Mouse (Mus musculus) gastrocnemius, adult 2 months (tissue): ENCODE measurements around the gene Tmsb15a. TPM values are rescaled to one million over a fixed set of nuclear protein-coding genes. Genes with fewer than 3 reads are reported as not detected.
A peak's percentile ranks its signal among the peaks of the same experiment; 100 is the strongest.
"Not testable (repeated sequence)": the region's sequence is repeated elsewhere in the genome, so short reads cannot be mapped to it uniquely, and the experiment has no call there.

Experiments
- DNase-seq: peaks from one replicate; pipeline ENCODE4 v3.0.0; 2022
- H3K27ac ChIP-seq: fragments of 200-600 bp; 2 replicates; pipeline ENCODE4 v1.8.1; 2022; ENCODE audit warnings: mild to moderate bottlenecking
- H3K4me3 ChIP-seq: fragments of 200-600 bp; 2 replicates; pipeline ENCODE4 v1.8.1; 2022; ENCODE audit warnings: mild to moderate bottlenecking, moderate library complexity
- CTCF ChIP-seq: fragments of 200-600 bp; IDR thresholded peaks from 2 replicates; pipeline ENCODE4 v1.8.1; 2022; ENCODE audit warnings: antibody characterized with exemption, mild to moderate bottlenecking, moderate library complexity
- intact Hi-C: fragments of 180-260 bp; cut with DNase I; formaldehyde crosslinking; loops from one replicate; pipeline ENCODE4 v1.15.1; 2025
- long read RNA-seq, 2 experiments: library from polyadenylated mRNA; stranded (forward); transcript quantifications; one replicate each; pipeline ENCODE4 v2.0.0; 2021
- total RNA-seq, 2 experiments: library from RNA; stranded (reverse); gene quantifications; 2 replicates each; pipeline ENCODE4 v1.2.3; 2021

Tmsb15a gene
- total RNA-seq: not detected
- long read RNA-seq, experiment 1: 0 reads
- long read RNA-seq, experiment 2: 0 reads

- DNase-seq: no peak
- intact Hi-C loops: no loop called here
- no peak for TF ChIP-seq CTCF
- Histone ChIP-seq H3K27ac (no peak within 1 kb of the TSS), H3K4me3 (no peak within 1 kb of the TSS)
Observed at GRCm38 (mm10) chrX:135725161-135725560, at the start of gene Tmsb15a. TSS of gene Tmsb15a (minus strand) at chrX:135725261.

DNA sequence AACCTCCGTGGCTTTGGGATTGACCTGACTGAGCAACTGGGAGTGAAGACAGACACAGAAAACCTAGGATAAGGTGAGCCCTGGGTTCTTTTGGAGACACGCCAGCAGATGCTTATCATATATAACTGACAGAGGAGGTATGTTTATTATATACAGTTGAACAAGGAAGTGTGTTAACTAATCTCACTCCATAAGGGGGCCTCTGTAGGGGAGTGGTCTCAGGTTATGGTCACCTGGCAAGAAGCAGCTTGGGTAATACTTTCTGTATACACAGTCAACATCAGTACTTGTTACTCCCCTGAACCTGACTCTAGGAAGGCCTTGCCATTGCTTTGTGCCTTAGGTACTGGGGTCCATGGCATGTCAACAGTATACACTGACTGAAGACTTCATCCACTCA lies 43.5 kb upstream of the Tmsb15a start:
- no peak overlapping the region for H3K27ac ChIP-seq
- intact Hi-C loops: no loop called here
- no peak for DNase-seq
- no peak for TF ChIP-seq CTCF
- H3K4me3 ChIP-seq: no peak overlapping the region

- H3K27ac ChIP-seq: no peak overlapping the region
- no peak for DNase-seq
- H3K4me3 ChIP-seq: no peak overlapping the region
- no peak for TF ChIP-seq CTCF
- intact Hi-C loops: no loop called here
Observed at GRCm38 (mm10) chrX:135768043-135768548, 43.0 kb upstream of the Tmsb15a start.

DNA sequence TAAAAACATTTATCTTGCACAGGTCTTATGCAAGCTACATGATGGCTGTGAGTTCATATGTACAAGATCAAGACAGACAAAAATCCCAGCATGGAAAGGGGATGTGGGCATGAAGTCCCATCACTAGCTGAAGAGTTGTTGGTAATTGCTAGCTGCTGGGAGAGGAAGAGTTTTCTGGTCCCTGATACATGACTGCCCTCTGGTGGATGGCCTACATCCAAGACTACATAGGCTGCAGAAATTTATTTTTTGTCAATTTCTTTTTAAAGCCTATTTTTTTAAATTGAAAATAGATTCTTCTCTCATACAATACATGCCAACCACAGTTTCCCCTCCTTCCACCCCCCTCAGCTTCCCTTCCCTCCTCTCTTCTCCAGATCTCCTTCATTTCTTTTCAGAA lies 36.6 kb upstream of the Tmsb15a start:
- H3K27ac ChIP-seq: no peak overlapping the region
- intact Hi-C loops: no loop called here
- TF ChIP-seq CTCF: peak; percentile 65
- DNase-seq: peak; percentile 35
- no peak overlapping the region for H3K4me3 ChIP-seq

DNA sequence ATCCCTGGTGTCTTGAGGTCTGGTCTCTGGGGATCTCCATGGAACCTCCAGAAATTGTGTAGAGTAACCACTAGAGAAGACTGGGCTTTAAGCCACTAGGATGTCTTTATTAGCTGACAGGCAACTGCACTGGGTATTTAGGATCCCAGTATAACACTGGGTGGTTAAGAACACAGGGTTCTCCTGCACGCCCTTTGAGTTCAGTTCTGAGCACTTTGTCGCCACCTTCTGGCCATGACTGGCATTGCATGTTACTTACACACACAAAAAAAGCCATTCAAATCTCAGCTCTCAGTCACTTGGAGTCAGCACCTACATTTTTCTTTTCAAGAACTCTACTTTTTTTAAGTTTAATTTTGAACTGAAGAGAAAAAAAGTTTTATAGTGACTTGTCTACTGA lies 27.8 kb upstream of the Tmsb15a start:
- DNase-seq: peak; percentile 60
- peak; percentile 92 for TF ChIP-seq CTCF
- Histone ChIP-seq H3K4me3 (no peak overlapping the region), H3K27ac (no peak overlapping the region)
- intact Hi-C loops: loop anchor here (5.0 kb wide), 3 partner anchors 39 to 209 kb away; no protein-coding TSS in a partner anchor

DNA sequence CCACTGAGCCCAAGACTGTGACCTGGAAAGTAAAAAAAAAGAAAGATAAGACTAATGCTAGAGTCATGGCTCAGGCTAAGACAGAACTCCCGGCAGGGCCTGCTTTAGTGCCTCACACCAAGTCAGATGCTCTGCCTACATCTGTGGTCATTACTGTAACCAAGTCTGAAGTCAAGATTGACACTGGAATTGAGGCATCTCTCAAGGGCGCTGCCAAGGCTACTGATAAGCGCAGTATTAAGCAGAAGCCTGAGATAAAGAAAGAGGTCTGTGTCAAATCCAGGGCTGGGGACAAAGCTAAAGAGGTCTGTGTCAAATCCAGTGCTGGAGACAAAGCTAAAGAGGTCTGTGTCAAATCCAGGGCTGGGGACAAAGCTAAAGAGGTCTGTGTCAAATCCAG lies 20.3 kb upstream of the Tmsb15a start:
- H3K4me3 ChIP-seq, DNase-seq, intact Hi-C loops, H3K27ac ChIP-seq: not testable (repeated sequence)

DNA sequence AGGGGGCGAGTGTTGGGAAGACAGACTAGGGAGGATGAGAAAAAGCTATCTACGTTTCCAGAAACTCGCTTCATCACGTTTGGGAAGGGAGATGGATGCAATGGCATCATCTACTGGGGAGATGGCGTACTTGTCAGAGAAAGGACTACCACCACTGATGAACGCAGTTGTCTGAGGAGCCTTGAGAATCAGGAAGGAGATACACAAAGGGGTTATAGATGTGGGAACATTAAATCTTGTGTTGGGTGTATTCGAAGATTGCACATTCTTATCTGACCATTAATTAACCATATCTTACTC lies 17.9 kb upstream of the Tmsb15a start:
- TF ChIP-seq CTCF: no peak
- H3K27ac ChIP-seq: peak overlapping the region; percentile 91
- H3K4me3 ChIP-seq: peak overlapping the region; percentile 88
- intact Hi-C loops: no loop called here
- DNase-seq: no peak

DNA sequence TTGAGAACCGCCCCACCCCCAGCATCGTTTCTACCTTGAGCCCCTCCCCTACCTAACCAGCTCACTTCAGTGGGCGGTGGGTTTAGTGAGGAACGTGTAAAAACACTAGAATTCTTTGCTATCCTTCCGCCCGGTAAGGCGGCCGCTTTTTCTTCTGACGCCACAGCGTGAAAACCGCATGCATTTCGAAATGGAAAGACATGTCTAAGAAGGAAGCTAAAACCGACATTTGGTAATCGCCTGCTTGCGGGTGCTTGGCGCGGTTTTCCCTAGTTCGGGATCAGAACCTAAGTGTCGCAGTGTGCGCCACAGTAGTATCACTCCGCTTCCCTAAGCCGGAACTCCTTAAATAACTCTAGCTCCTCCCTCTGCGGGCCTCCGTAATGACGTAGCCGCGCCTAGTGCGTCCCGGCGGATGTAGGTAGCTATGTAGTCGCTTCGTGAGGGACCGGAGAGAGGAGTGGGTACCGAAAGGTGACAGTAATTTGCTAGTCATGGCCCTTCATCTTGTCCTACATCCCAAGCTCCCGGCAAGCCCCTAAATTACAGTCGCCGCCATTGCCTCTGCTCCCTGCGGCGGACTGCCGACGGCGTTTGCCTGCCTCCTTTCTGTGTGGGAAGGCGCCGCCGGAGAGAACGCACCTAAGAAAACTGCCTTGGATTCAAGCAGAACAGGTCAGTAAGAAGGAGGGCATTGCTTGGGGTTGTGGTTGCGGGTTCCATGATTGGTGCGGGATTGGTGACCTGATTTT lies 17.4 kb upstream of the Tmsb15a start, which contains the start of the genes Armcx5 and Gprasp1:
TSS of gene Armcx5 (plus strand) at position 430 of the 752 bp plus-strand sequence.
TSS of gene Gprasp1 (plus strand) at position 430 of the 752 bp plus-strand sequence.
- intact Hi-C loops: no loop called here

GRCm38 (mm10) chrX:135738730-135739520 lies 13.9 kb upstream of the Tmsb15a start:
- intact Hi-C loops: no loop called here
- TF ChIP-seq CTCF: no peak
- DNase-seq: no peak
- no peak overlapping the region for H3K4me3 ChIP-seq
- no peak overlapping the region for H3K27ac ChIP-seq

More for the DNA sequence above, 17.4 kb upstream of the Tmsb15a start, which contains the start of the genes Armcx5 and Gprasp1:
- no peak for TF ChIP-seq CTCF
- DNase-seq: peak; percentile 88
- peak within 1 kb of the TSS; percentile 91 for H3K27ac ChIP-seq
- H3K4me3 ChIP-seq: peak within 1 kb of the TSS; percentile 88

- DNase-seq: no peak
Observed at GRCm38 (mm10) chrX:135712845-135713244, 12.2 kb downstream of the Tmsb15a start.

DNA sequence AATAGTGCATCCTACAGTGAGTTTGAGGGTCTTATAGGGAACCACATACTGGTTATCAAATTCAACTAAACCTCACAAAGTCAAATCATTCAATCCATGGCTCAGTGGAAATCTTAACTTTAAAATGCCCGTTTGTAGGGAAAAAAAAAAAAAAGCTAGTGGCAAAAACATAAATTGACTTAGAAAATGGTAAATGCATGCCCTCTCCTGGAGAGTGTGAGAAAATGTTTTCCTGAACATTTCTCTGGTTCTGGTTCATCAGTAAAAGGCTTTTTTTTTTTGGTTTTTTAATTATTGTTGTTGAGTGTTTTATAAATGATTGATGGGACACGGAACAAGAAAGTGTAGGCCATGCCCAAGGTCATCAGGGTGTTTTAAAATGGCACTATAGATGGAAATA lies 20.7 kb downstream of the Tmsb15a start:
- no peak for DNase-seq
- Histone ChIP-seq H3K27ac (no peak overlapping the region), H3K4me3 (no peak overlapping the region)
- TF ChIP-seq CTCF: peak; percentile 36; the same call in 1 of the 2 replicates
- intact Hi-C loops: no loop called here

More at GRCm38 (mm10) chrX:135712845-135713244, 12.2 kb downstream of the Tmsb15a start:
- H3K4me3 ChIP-seq: no peak overlapping the region
- no peak overlapping the region for H3K27ac ChIP-seq
- intact Hi-C loops: no loop called here
- TF ChIP-seq CTCF: no peak

- no peak for DNase-seq
- no peak overlapping the region for H3K27ac ChIP-seq
- no peak overlapping the region for H3K4me3 ChIP-seq
- TF ChIP-seq CTCF: no peak
- intact Hi-C loops: no loop called here
Observed at GRCm38 (mm10) chrX:135703111-135703510, 21.9 kb downstream of the Tmsb15a start.

DNA sequence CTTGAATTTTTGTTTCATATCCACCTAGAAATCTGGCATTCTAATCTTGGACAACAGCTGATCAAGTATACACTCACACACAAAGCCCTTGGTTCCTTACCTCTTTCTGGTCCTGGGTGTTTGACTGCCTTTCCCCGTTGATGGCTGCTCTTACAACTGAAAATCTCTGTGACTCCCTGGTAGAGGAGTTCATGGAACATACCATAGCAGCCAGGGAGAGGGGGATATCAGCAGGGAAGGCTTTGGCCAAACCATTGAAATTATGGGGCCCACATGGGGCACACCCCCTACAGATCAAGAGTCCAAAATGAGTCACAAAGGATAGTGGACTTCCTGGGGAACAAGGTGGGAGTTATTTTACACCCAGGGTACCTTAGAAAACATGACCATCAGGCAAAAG lies 31.4 kb downstream of the Tmsb15a start, which contains the start of gene Tcp11x2:
TSS of gene Tcp11x2 (minus strand) at position 158 of the 400 bp plus-strand sequence.
- H3K27ac ChIP-seq: no peak within 1 kb of the TSS
- DNase-seq: no peak
- H3K4me3 ChIP-seq: no peak within 1 kb of the TSS
- no peak for TF ChIP-seq CTCF
- intact Hi-C loops: no loop called here
